Mouse (Mus musculus): ENCODE results near the gene Fstl4.

DNA sequence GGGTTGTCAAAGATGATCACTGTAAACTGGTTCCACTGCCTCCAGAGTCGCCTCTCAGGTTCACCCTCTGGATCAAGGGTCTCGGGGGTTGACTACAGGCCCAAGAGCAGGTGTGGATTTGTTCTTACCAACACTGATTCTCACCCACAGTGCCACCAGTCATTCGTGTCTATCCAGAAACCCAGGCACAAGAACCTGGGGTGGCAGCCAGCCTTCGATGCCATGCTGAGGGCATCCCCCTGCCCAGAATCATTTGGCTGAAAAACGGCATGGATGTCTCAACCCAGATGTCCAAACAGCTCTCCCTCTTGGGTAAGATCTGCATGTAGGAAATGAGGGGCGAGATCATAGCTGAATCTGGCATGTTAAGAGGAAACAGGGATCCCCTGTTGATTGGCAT, 398.0 kb downstream of the Fstl4 start:
- TF ChIP-seq CTCF (IDR thresholded peaks at IDR 0.05; ENCODE audit: extremely low read depth, insufficient read length, insufficient replicate concordance, low read depth, low read length) (no peak), POLR2A (IDR thresholded peaks at IDR 0.05; ENCODE audit: low read depth, low read length) (no peak)
